Mouse (Mus musculus) A20 (cell line): ENCODE results near the gene Vwa8.
"Not testable (repeated sequence)": the region's sequence is repeated elsewhere in the genome, so short reads cannot be mapped to it uniquely, and the experiment has no call there.

Experiments used
- DNase-seq: peaks from one replicate; pipeline ENCODE4 v3.0.0-alpha.2; 2011; ENCODE audit warnings: low read depth, low spot score

Gene Vwa8

DNA sequence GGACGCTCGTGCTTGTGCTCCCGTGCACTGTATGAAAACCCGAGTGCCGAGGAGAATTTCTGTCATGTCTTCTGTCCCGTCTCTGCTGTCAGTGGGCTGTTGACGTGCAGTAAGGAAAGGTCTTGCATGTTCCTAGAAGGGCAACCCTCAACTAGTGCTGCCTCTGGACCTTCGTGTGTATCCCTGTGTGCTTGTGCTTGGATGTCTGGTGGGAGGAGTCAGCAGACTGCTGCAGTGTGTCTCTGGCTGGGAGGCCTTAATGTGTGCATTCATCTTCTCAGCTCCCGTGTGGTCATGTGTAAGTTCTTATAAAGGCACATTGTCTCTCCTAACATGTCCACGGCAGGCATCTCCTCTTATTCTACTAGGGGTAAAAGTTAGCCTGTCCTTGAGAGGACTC lies 32.7 kb downstream of the Vwa8 start:
- no peak for DNase-seq

DNA sequence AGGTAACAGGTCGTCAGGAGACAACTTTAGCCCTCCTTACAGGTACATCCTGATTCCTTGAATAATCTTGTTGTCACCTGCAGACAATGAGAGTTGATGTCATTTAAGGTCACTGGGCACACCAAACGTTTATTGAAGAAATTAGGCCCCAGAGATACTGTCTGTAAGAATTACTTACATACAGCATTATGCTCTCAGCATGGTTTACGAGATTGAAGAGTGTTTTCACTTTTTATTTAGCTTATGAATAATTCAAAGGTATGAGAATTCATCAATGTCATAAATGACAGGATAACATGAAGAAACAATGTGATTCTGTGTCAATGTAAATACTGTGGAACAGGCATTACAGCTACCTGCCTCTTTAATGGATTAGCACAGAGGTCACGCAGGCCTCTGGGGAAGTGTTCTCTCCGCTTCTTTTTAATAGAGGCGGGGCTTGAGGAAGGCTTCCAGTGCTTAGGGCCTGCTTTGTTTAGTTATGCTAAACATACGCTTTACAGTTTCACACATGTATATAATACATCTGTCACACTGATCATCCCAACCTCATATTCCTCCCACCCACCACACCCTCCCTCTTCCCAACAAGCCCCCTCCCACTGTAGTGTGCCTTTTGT lies 37.2 kb downstream of the Vwa8 start:
- no peak for DNase-seq

DNA sequence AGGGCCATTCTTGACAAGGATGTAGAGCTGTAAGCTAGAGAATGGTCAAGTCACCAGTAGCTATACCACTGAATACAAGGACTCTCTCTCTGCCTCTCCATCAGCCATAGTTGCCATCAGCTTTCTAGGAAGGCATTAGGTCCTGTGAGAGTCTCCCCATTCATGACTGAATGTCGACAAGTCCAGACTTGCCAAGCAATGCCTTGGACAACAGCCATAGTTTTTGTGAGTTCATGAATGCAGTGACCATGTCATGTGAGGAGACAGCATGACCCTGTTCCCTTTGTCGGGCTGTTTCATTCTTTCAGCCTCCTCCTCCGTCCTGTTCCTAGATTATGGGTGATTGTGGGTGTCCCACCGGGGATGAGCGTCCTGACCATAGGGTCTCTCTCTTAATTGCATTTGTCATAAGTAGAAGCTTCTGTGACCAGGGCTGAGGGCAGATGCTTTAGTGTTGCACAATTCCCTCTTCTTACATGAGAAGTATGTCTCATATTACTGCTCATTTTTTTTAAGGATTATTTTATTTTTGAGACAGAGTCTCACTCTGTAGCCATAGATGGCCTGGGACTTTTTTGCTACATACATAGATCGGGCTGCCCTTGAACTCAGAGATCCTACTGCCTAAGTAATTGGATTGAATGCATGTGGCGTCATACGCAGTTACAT lies 37.8 kb downstream of the Vwa8 start:
- DNase-seq, result no peak

DNA sequence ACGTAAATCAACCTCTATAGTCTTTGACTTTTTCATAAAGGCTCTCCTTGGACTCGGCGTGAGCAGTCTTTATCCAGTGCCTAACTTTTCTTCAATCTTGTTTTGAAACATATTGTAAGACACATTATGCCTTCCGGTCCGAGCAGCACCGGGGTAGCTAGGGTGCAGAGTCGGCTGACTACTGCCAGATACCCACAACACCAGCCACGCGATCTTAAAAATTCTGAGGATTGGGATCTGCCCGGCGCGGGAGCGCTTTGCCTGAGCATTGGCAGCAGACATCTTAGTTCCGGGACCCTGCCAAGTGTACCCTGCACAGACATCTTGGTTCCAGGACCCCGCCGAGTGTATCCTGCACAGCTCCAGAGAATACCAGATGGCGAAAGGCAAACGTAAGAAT lies 38.6 kb downstream of the Vwa8 start:
- not testable (repeated sequence) for DNase-seq

DNA sequence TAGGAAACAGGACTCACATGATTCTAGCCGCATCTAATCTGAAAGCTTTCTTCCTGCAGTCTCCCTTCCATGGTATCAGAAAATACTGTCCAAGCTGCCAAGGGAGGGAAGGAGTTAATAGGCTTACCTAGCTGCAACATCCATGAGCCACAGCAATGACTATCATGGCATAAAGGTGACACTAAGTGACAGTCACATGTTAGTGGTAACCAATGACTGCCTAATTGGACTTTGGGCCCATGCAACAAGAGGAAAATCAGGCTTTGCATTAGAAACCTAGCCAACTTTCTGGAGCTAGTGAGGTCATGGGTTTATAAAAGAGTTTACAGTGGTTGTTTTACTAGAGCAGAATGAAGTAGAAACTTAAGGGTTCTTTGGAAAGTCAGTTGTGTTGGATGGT lies 46.6 kb downstream of the Vwa8 start:
- no peak for DNase-seq

DNA sequence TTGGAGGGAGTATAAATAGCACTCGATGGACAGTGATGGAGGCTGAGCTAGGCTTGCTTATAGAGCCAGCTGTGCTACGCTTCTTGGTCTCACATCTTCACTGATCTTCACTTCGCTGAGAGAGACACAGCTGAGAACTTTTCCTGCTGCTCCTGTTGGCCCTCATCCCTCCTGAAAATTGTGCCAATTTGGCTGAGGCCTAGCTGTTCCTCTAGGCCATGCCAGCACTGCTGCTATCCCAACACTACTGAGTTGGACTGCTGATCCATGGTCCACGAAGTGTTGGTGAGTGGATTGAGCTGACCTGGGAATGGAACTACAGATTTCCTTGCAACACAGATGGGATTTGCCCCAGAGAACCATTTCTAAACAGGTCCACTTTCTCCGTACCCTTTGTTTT lies 47.4 kb downstream of the Vwa8 start:
- no peak for DNase-seq

DNA sequence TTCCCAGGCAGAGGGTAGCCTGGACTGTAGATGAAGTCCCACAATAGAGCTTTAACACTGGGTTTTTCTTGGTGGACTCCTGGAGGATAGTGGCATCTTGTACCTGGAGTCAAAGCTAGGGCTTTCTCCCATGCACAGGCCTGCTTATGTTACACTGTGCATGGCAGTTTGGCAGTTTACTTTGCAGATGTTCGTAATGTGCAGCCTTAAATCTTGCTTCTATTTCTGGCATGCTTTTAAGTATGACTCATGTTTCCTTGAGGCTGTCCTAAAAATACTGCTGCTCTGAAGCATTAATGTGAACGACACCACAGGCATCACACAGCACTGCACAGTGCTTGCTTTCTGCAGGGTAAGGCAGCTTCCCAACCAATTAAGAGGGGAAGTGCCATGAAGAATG lies 51.9 kb downstream of the Vwa8 start:
- peak; percentile 12 for DNase-seq

DNA sequence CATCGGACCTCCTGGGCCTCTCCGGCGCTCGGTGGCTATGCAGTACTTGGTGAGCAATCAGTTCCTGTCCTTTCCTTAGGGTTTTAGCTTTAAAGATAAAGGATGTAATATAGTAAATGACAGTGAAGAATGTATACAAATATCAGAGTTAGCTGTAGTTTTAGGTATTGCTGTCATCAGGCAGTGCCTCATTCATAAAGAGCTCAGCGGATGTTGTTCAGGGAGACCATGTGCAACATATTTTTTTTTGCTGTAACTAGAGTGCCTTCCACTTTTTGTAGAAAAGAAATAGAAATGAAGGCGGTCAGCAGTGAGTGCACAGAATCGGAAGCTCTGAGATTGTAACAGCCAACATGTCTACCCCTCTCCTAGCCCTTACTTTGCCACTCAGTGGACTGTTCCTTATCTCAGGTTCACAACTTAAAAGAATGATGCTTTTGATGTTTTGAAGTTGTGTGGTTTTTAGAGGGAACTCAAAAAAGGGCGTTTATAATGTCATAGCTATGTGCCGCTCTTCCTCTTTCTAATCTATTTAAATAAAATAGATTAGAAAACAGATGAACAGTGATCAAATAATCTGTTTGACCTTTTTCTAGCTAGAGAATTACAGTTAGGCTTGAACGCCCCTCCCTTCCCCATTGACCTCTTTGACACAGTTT lies 59.5 kb downstream of the Vwa8 start:
- DNase-seq, result no peak

DNA sequence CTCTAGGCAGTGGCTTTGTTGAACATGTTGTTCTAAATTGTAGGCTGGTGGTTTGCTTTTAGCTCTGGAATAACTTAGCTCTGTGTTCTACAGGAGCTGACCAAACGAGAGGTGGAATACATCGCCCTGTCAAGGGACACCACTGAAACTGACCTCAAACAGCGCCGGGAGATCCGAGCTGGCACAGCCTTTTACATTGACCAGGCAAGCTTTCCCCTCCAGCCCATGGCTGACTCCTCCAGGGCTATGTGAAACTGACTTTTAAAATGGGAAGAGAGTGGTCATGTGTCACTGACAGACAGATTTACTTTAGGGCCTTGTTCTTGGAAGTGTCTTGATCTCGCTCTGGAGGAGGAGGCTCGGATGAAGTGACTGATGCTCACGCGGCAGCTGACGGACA lies 63.2 kb downstream of the Vwa8 start:
- DNase-seq, result no peak

DNA sequence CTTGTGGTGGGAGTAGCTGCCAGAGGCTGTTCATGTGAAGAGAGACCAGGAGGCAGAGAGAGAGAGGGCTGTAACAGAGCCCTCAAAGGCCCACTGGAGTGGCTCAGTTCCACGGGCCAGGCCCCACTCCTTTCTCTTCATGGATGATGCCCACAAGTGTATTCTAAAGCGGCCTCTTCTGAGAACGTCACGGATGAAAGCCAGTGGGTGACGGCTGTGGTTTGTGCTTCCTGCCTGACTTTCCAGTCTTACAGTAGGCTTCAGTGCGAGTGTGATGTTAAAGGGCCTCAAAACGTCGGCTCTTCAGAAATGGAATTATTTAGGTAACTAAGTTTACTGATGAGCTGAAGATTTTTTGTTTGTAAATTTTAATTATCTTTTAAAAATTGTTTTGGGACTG lies 65.3 kb downstream of the Vwa8 start:
- DNase-seq, result no peak

DNA sequence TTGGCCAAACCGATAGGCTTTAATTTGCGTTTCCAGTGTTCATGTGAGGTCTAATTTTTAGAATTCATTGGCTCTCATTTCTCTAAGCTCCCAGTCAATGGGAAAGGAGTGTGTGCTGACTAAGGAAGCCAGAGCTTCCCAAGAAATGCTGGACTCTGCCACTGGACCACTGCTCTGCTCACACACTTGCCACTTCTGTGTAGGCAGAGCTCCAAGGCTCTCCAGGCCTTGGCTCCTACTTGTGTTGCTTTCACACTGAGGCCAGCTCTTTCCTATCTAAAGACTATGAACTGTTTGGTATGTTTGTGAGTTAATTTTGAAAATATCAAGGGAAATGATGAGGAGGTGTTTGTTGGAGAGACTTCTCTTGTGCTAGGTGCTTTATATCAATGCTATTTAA lies 67.8 kb downstream of the Vwa8 start:
- DNase-seq, result no peak

DNA sequence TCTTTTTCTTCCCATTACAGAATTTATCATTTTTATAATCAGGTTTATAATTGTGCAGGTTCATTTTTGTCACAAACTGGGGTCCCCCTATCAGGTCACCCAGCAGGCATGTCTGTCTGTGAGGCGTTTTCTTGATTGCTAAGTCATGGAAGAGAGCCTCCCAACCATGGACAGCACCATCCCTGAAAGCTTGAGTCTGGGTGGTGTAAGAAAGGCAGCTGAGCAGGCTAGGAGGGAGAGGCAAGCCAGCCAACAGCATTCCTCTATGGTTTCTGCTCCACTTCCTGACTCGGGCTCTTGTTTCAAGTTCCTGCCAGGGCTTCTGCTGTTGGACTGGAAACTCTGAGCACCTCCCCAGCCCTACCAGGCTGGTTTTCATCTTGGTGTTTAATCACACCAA lies 72.4 kb downstream of the Vwa8 start:
- DNase-seq, result no peak

DNA sequence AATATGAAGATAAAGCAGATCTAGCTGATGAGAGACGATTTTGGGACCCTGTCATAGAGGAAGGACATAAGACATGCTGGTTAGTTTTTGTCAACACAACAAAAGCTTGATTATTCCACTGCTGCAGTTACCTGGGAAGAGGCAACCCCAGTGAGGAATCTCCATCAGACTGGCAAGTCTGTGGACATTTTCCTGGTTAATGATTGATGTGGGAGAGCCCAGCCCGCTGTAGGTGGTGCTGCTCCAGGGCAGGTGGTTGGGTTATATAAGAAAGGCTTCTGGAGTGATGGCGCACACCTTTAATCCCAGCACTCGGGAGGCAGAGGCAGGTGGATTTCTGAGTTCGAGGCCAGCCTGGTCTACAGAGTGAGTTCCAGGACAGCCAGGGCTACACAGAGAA lies 74.8 kb downstream of the Vwa8 start:
- no peak for DNase-seq

DNA sequence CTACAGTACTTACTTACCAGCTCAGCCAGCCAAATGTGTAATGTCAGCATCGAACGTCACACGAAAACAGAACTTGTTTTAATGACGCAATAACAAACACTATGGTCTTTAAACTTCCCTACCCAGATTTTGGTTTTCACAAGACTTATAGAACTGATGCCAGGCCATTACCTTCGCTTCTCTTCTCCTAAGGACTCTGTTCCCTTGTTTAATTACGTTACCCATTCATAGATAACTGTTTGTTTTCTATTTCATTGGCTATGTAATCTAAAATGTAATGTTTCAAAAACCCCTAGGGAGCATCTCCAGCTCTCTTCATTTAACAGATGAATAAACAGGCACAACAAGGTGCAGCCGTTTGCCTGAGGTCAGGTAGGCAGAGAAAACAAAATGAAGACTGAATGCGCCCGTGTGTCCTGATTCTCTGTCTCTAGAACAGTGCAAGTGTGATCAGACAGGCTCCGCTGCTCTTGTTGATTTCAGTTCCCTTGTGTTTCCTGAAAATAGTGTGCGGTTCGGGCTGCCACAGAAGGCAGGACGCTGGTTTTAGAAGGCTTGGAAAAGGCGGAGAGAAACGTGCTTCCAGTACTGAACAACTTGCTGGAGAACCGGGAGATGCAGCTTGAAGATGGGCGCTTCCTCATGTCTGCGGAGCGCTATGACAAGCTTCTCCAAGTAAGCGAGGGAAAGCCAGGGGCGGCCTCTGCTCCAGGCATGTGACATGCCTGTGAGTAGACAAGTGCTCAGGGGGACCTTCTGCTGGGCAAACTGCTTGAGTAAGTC lies 76.1 kb downstream of the Vwa8 start:
- no peak for DNase-seq

DNA sequence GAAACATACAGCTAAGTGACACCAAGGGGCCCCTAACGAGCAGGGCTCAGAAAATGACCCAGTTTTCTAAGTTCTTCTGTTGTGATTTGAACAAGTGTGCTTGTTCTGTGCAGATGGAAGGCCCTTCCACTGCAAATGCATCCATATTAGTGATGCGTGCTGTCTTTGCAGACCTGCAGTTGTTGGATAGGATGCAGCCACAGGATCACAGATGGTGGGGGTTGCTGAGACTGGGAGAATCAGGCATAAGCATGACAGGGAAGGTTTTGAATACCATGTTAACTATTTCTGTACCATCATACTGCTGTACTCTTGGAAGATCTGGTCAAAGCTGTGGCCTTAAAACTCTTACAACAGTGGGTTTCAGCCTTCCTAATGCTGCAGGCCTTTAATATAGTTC lies 83.2 kb downstream of the Vwa8 start:
- no peak for DNase-seq

DNA sequence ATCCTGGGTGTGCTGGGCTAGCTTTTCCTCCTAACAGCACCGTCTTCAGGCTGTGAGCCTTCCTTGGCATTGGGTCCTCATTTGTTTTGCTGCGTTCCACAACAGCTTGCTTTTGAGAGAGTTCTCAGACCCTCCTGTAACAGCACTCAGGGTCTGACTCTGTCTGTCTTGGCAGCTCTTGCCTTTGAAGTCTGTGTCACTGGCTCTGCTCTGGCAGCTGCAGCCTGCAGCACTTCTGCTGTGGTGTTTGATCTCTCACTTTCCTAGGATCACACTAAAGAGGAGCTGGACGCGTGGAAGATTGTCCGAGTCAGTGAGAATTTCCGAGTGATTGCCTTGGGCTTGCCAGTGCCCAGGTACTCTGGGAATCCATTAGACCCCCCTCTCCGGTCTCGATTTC lies 84.5 kb downstream of the Vwa8 start:
- DNase-seq, result no peak

DNA sequence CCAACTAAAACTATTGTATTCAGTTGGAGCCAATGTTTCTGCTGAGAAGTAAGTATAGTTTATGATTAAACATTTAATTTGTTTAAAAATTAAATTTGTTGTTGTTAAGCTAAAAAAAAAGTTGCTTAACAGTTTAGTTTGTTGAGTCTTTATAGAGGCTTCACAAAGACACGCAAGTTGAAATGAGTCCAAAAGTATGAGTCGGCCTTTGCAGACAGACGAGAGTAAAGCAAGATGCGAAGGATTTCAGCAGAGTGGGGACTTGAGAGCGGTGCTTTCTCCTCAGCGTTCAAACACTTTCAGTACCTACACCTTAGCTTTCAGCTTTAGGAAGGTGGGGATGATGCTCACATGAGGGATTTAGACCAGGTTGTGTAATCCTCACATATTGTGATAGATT lies 85.7 kb downstream of the Vwa8 start:
- no peak for DNase-seq

DNA sequence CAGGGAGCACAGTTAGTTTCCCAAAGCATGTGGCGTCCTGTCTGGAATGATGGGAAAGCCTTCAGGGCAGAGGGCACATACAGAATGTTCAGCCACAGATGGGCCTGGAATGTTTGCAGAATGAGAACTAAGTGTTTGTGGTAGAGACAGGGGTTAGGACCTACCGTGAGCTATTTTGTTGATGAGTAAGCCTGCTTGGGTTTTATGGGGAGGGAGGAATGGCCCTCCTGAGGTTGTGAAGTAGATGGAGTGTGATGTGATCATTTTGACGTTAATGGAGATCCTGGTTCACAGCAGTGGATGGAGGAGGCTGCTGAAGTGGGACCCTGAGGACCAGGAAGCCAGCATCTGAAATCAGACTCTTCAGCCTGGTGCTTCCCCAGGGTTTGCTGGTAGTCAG lies 86.9 kb downstream of the Vwa8 start:
- no peak for DNase-seq

DNA sequence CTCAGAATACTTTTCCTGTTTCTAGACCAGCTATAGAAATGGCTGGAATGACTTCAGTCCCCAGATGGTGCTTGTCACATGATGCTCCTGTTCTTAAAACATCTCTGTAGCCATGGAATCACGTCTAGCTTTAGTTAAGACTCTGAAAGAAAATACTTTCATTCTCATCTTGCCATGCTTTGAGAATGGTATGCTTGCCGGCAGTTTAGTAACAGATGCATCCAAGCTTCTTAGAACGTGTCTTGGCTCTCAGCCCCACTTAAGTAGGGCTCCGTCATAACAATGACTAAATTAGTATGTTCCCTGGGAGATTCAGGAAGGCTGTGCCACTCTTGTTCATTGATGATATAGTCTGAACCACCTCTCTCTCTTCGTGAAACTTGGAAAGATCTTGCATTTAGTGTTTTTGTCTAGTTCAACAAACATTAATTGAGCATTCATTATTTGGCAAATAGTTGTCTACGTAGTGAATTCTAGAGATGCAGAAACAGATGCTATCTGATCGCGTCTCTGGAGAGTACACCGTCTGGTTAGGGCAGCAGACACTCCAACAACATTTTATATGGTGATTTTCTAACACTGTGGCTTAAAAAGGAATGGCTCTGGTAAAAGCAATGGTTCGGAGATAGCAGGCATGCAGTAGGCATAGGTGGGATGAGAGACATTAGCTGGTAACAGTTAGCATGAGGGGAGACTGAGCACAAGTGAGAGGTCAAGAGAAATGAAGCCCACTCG lies 93.1 kb downstream of the Vwa8 start:
- DNase-seq, result no peak

DNA sequence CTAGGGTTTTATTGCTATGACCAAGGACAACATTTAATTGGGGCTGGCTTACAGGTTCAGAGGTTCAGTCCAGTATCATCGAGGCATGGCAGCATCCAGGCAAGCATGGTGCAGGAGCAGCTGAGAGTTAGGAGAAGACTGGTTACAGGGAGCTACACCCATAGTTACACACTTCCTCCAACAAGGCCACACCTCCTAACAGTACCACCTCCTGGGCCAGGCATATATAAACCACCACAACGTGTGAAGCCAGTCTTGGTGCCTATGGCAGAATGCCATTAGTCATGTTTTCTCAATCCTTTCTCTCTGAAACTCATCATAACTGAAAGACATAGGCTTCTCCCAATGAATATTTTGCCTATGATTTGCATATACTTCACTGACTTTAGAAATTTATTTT lies 106.9 kb downstream of the Vwa8 start:
- no peak for DNase-seq

DNA sequence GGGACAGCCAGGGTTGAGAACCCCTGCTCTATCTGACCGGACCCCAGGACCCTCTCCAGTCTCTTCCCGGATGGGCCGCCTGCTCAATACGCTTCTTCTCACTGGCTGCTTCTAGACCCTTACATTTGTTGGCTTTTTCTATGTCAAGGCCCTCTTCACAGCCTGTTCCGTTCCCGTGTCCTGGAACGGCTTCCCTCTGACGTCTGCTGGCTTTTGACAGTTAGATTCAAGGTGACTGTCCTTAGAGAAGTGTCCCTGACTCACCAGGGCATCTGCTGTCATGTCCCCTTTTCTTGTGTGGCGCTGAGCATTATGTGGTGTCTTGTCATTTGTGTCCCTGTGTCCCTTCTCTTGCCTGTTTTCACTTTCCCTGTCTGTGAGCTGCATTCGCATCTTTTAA lies 121.8 kb downstream of the Vwa8 start:
- DNase-seq, result no peak

DNA sequence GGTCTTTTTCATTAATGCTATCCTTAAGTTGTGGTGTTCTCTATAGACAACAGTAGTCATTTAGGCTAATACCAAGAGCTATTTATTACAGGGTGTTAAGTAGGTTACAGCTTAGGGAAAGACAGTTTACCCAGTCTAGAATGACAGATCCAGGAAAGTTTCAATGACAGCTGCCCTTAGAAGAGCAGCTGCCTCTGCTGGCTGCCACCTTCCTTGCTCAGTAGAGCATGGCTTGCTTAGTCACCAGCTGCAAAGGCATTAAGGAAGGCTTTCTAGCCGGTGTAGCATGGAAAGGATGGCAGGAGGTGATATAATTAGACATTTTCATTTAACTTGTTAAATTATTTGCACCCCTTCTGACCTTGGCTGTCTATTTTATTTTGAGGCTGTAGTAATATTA lies 123.6 kb downstream of the Vwa8 start:
- DNase-seq, result peak; percentile 68
